Mouse (Mus musculus) c-Kit-positive CD71-positive TER-119-positive erythroid progenitor cells, embryonic 14.5 days (primary cell): ENCODE measurements around the gene Spata2l.
"Not testable (repeated sequence)": the region's sequence is repeated elsewhere in the genome, so short reads cannot be mapped to it uniquely, and the experiment has no call there.

Source experiments
- DNase-seq: peaks from one replicate; pipeline ENCODE4 v3.0.0-alpha.2; 2013; ENCODE audit warnings: low spot score

The Spata2l gene

DNA sequence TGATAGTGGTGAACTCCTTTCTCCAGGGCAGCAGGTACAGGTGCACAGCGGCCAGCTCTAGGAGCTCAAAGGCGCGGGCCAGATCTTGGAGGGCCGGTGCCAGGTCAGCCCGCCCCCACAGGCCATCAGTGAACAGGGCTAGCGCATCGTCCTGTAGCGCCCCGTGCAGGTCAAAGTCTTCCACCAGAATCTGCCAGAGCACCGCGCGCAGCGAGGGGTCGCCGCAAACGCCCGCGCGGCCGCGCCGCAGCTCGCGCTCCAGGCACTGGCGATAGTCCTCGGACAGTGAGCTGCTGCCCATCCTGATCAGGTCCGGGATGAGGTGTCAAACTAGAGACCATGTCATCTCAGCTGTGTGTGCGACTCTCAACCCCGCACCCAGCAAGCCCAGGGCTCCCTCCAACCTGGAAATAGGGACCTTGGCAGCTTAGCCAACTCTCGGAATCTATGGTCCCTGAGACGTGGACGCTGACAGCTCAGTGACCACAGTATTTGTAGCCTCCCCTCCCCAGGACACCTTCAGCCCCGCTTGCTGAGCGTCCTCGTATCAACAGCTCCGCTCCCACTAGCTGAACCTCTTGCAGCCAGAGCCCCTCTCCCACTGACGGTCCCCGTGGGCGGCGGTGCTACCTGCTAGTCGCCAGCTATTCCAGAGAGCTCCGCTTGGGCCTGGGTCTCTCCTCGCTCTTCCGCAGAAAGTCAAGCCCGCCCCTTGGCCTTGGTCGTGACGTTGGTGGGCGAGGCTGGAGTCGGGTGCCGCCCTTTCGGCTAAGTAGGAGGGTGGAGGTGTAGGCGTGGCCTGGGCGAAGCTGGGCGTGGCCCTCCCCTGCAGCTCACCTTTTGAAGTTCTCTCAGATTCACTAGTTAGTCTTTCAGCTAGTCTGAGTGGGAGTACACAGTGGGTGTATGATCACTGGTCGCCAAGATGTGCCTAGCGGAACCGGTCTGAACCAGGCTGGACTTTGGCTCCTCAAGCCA is at the start of gene Spata2l:
TSS of gene Spata2l (minus strand) at position 714 of the 978 bp plus-strand sequence.
- peak; percentile 76 for DNase-seq

GRCm38 (mm10) chr8:123284493-123284892 is 48.5 kb upstream of the Spata2l start:
- DNase-seq = no peak

GRCm38 (mm10) chr8:123283991-123284390 is 48.0 kb upstream of the Spata2l start:
- DNase-seq = no peak

GRCm38 (mm10) chr8:123282994-123283393 is 47.0 kb upstream of the Spata2l start:
- DNase-seq = not testable (repeated sequence)

- no peak for DNase-seq
These were observed 44.5 kb upstream of the Spata2l start for GRCm38 (mm10) chr8:123280302-123281094.

DNA sequence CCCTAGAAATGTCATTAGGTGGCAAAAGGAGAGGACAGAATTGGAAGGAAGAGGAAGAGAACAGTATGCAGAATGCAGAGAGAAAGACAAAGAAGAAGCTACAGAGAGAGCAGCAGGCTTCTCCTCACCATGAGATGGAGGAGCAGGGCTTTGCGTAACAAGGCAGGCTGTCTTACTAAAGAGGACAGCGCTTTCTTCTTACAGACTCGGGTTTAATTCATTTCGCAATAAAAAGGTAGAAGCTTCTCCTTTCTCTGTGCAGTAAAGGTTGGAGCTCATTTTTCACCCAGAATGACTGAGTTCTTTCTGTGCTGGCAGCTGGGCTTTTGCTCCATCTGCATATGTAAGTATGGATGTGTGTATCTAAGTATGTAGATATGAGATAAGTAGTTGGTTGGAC is 43.8 kb upstream of the Spata2l start:
- DNase-seq = no peak

DNA sequence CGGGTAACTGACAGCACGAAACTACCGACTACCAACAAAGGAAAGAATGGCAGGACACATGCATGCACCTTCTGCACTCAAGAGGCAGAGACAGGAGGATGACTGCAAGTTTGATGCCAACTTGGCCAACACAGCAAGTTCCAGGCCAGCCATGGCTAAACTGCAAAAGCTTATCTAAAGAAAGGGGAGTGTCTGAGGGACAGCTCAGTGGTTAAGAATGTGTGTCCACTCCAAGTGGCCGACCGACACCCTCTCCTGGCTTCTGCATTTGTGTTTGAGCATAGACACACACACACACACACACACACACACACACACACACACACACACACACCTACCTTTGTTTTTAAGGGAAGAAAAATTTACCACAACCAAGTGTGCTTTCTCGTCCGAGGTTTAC is 42.4 kb upstream of the Spata2l start:
- DNase-seq = no peak

DNA sequence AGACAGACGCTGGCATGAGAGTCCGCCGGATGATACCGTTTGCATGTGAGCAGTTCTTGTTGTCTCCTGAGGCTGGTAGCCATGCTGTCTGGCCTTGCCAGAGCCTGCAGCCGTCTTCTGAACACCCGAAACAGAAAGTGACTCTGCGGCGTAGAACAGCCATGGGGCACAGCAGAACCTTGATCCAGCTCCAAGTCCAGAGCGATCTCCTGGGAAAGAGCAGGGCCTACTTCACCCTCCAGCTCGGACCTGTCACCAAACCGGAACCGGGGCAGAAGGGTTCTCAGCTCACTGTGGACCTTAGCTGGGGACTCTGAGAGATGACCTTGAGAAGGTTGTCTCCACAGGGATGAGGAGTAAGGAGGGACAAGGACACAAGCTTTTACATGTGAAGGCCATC is 39.1 kb upstream of the Spata2l start:
- DNase-seq = no peak

DNA sequence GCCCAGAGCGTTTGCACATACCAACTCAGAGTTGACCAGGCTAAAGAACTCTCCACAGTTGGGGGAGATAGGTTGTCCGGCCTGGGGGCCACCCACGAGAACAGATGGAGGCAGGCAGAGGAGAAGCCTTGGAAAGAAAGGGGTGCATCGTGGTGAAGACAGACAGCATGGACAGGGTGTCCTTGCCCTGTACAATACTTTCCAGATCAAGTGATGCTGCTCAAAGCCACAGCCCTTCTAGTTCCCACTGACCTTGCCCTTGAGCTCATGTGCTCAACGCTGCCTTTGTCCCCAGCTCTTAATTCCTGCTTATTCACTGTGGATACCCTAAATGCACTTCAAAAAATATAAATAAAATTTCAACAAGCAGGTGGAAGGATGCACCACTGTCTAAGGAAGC is 38.4 kb upstream of the Spata2l start:
- no peak for DNase-seq

- DNase-seq = no peak
These were observed 35.9 kb upstream of the Spata2l start for GRCm38 (mm10) chr8:123271901-123272300.

DNA sequence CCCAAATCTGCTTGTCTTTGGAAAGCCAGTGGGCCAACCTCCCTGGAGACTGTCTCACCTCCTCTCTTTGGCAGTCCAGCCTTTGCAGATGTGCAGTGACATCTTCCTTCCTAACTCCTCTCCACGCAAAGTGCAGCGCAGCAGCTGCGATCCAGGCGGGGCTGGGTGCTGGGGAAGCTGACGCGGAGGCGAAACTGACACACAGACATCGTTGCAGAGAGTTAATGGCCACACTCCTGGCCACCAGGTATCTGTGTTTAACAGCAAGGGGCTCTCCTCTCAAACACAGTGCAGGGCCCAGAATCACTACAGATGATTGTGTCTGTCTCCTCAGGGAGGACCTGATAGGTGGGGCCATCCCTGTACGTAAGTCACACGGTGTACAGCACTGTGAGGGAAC is 35.1 kb upstream of the Spata2l start:
- DNase-seq = no peak

- DNase-seq = no peak
These were observed 32.1 kb upstream of the Spata2l start for GRCm38 (mm10) chr8:123267926-123268656.

DNA sequence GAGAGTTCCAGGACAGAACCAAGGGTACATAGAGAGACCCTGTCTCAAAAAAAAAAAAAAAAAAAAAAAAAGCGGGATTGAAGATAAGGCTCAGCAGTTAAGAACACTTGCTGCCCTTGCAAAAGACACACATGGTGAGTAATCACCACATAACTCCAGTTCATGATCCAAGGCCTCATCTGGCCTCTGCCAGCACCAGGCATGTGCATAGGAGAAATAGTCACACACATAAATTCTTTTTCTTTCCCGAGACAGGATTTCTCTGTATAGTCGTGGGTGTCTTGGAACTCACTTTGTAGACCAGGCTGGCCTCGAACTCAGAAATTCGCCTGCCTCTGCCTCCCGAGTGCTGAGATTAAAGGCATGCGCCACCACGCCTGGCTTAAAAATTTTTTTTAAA is 21.6 kb upstream of the Spata2l start:
- not testable (repeated sequence) for DNase-seq

GRCm38 (mm10) chr8:123257114-123257513 is 21.1 kb upstream of the Spata2l start:
- DNase-seq = no peak

DNA sequence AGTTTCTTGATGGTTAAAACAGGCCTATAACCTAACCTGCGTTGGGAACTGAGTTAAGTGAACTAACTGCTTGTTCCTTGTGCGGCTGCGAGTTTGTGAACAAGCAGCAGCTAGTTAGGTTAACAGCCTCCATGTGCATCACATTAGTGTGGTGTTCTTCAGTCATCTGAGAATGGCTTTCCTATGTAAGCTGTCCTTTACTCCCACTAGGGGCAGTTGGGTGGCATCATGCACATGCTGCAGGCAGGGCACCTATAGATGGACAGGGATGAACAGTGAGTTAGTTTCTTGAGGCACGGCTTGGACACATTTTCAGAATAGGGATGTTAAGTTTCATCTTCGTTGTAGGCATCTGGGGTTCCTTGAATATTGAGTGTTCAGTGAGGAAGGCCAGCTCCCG is 19.1 kb upstream of the Spata2l start:
- DNase-seq = no peak

- DNase-seq = peak; percentile 79
These were observed 18.3 kb upstream of the Spata2l start, which contains the start of the genes Zfp276 and Vps9d1 for GRCm38 (mm10) chr8:123254099-123254885. TSS of gene Zfp276 (plus strand) at chr8:123254195. TSS of gene Vps9d1 (minus strand) at chr8:123254348.

GRCm38 (mm10) chr8:123253451-123254098 is 17.5 kb upstream of the Spata2l start:
- DNase-seq = peak; percentile 36

GRCm38 (mm10) chr8:123252925-123253324 is 16.9 kb upstream of the Spata2l start:
- no peak for DNase-seq

DNA sequence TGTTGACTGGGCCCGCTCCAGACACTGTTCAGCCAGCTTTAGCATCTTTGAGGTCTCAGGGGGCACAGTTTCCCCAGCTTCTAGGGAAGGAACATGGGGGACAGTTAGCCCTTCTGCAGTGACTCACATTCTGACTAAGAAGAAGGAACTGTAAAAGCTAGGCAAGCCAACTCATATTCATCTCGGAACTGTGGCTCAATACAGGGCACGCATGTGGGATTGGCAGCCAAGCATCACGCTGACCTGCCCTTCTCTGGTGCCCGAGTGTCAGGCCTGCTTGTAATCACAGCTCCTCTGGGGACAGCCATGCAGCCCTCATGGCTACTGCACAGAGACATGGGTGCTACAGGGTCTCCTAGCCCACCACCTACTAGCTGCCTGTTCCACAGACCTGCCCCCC is 14.9 kb upstream of the Spata2l start:
- DNase-seq = no peak

DNA sequence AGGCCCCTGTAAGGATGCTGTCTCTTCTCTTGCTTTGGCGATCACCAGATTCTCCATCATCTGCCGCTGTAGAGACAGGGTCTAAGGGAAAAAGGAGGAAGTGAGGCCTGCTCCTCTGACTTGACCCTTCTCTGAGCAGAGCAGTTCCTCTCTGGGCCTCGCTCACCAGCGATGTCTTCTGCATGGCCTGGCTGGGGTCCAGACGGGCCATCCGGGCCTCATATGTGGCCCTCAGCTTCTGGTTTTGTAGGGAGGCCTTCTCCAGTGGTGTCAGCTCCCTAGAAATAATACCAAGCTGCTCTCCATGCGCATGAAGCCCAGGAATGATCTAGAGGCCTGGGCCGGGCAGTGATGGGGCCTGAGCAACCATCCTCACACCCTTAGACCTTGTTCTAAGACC is 12.6 kb upstream of the Spata2l start:
- DNase-seq = no peak

DNA sequence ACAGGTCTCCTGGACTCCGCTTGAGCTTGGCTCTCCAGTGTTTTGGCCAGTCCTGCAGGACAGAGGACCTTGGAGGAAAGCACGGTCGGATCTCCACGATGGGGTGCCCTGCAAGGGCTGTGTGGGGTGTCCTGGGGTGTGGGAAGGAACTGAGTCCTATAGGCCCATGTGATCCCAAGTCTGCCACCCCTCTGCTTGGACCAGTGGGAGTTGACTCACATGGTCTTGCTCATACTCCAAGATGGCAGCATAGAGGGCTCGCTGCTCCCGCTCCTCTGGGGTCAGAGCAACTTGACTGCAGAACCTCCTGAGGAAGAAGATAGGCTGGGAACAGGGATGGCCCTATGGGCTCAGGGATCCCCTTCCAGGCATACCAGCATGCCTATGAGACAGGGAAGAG is 11.7 kb upstream of the Spata2l start:
- no peak for DNase-seq
